ENCODE assay signal across 8 mouse cellular contexts in the genomic region with DNA sequence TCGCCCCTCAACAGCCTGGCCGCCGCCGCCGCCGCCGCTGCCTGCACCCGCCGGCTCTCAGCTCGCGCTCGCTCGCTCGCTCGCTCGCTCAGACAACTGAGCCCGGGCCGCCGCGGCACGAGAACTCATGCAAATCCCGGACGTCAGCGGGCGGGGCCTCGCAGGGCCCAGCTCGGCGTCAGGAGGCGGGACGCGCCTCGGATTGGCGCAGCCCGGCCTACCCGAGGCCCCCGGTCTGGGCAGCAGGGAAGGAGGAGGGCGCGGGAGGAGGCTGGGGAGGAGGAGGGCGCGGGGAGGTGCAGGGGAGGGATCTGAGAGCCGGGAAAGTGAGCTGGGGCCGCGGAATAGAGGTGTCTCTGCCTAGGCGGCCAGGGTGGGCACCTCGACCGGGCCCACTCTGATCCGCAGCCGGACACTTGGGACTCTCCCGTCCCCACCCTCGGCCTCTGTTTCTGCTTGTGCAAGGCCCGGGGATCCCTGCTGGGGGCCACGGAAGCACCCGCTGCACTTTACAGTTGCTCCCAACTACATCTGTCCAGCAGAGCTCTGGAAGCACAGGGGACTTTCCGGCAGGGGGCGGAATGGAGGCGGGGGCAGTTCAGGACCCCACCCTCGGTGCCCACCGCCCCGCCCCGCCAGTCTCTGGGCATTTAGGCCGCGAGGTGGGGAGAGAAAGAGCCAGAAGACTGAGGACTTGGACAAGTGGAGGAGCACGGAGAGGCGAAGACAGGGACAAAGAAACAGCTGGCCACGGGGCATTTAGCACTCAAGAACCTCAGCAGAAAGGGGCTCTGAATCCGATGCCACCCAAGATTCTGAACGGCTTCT. TPM values are rescaled to one million over a fixed set of nuclear protein-coding genes. Genes with fewer than 3 reads are reported as not detected.
DNase-seq lines count a peak whose midpoint lies in the region; ATAC-seq and TF ChIP-seq lines count a peak whose summit lies in the region.

Cbx4 (minus strand) TSS at position 78 of the 828 bp plus-strand sequence.

- TF ChIP-seq RAD21 in MEL (IDR thresholded peaks at IDR 0.05; ENCODE audit: low read depth, low read length) = no peak

- peak; percentile 8 to 59 (median 35); a peak in 4 of 6 replicates for TF ChIP-seq CTCF in MEL (IDR thresholded peaks at IDR 0.05 in 2 of 3, conservative IDR thresholded peaks at IDR 0.05 in 1 of 3; ENCODE audit: control insufficient read depth in 1 of 3, insufficient read depth in 1 of 3, low read depth in 2 of 3, low read length in 3 of 3, poor library complexity in 1 of 3, severe bottlenecking in 1 of 3)
- TF ChIP-seq CTCF in forebrain, postnatal 0 days (IDR thresholded peaks at IDR 0.05; ENCODE audit: low read depth) = peak; percentile 51

- peak within 1 kb of the TSS; percentile 95 for H3K9ac ChIP-seq in MEL (ENCODE audit: control insufficient read depth, low read depth, low read length, poor library complexity, severe bottlenecking)
- peak within 1 kb of the TSS; percentile 86 for H3K9ac ChIP-seq in forebrain, postnatal 0 days
- H3K9ac ChIP-seq in lung, embryonic 15.5 days = peak within 1 kb of the TSS; percentile 98

- H3K4me3 ChIP-seq in MEL (ENCODE audit: control insufficient read depth in 1 of 2, insufficient read depth in 1 of 2, low read depth in 2 of 2, low read length in 2 of 2) = peak within 1 kb of the TSS; percentile 94 to 95
- peak within 1 kb of the TSS; percentile 85 for H3K4me3 ChIP-seq in forebrain, postnatal 0 days (ENCODE audit: low read depth, low read length)
- peak within 1 kb of the TSS; percentile 83 for H3K4me3 ChIP-seq in lung, embryonic 15.5 days

- peak; percentile 85 to 97; a peak in 3 of 4 replicates for TF ChIP-seq POLR2A in MEL (IDR thresholded peaks at IDR 0.05; ENCODE audit: control insufficient read depth in 1 of 2, insufficient read depth in 1 of 2, low read depth in 1 of 2, low read length in 2 of 2, poor library complexity in 1 of 2)

- TF ChIP-seq EP300 in MEL (IDR thresholded peaks at IDR 0.05; ENCODE audit: low read depth in 1 of 2, low read length in 2 of 2) = no peak

- H3K9me3 ChIP-seq in MEL (replicated peaks; ENCODE audit: insufficient read depth, low read length) = no peaks in the 10 kb centered on the region
- no peaks in the 10 kb centered on the region for H3K9me3 ChIP-seq in forebrain, postnatal 0 days (ENCODE audit: low read length)
- no peaks in the 10 kb centered on the region for H3K9me3 ChIP-seq in lung, embryonic 15.5 days

- peak; percentile 91 for ATAC-seq in forebrain, postnatal 0 days
- ATAC-seq in lung, embryonic 15.5 days (ENCODE audit: borderline replicate concordance, extremely low read depth, low FRiP score, low TSS enrichment) = peak; percentile 89

- no peaks in the 10 kb centered on the region for H3K27me3 ChIP-seq in MEL (ENCODE audit: control insufficient read depth in 1 of 2, insufficient read depth in 2 of 2, low read length in 2 of 2)
- H3K27me3 ChIP-seq in forebrain, postnatal 0 days (ENCODE audit: insufficient read depth, low read length) = peaks cover 27% of the 10 kb centered on the region
- peaks cover 33% of the 10 kb centered on the region for H3K27me3 ChIP-seq in lung, embryonic 15.5 days

- peak within 1 kb of the TSS; percentile 92 for H3K4me2 ChIP-seq in forebrain, postnatal 0 days (ENCODE audit: low read depth)
- H3K4me2 ChIP-seq in lung, embryonic 15.5 days = peak within 1 kb of the TSS; percentile 82

- peaks cover 23% of the 10 kb centered on the region for H3K79me2 ChIP-seq in MEL (ENCODE audit: control insufficient read depth, insufficient read depth, low read length, poor library complexity)

- WGBS in forebrain, postnatal 0 days = 1% methylated on average over 54 of the region's 67 CpGs
- under 1% methylated on average over 66 of the region's 67 CpGs for WGBS in lung, embryonic 15.5 days

- H3K4me1 ChIP-seq in MEL (ENCODE audit: control insufficient read depth in 1 of 2, insufficient read depth in 2 of 2, low read length in 2 of 2) = peaks cover 0 to 14% of the 10 kb centered on the region in 2 experiments; a peak in 1 of 4 replicates
- H3K4me1 ChIP-seq in forebrain, postnatal 0 days (ENCODE audit: insufficient read depth) = peaks cover 30% of the 10 kb centered on the region
- H3K4me1 ChIP-seq in lung, embryonic 15.5 days = peaks cover 77% of the 10 kb centered on the region

- peak; percentile 98 for DNase-seq in MEL (ENCODE audit: low read depth, low spot score)
- peak; percentile 89 for DNase-seq in cerebellum, adult 11-12 months
- DNase-seq in forebrain, postnatal 0 days = peak; percentile 97
- peak; percentile 94 for DNase-seq in heart, postnatal 4 days
- peak; percentile 50 for DNase-seq in layer of hippocampus, adult 9-10 months (ENCODE audit: low spot score)
- peak; percentile 75 for DNase-seq in ovary, postnatal 14 days (ENCODE audit: low spot score)
- peak; percentile 91 to 93 for DNase-seq in thymus, postnatal 10 days (ENCODE audit: low spot score in 2 of 2)

- H3K36me3 ChIP-seq in MEL (ENCODE audit: control insufficient read depth in 1 of 2, insufficient read depth in 2 of 2, low read length in 2 of 2) = peaks cover 0 to 7% of the 10 kb centered on the region in 2 experiments; a peak in 1 of 4 replicates
- H3K36me3 ChIP-seq in forebrain, postnatal 0 days (ENCODE audit: insufficient read depth) = peaks cover 6% of the 10 kb centered on the region; the same call in 1 of the 2 replicates
- peaks cover 11% of the 10 kb centered on the region for H3K36me3 ChIP-seq in lung, embryonic 15.5 days

- H3K27ac ChIP-seq in MEL (ENCODE audit: control insufficient read depth, low read depth, low read length) = peak within 1 kb of the TSS; percentile 80
- H3K27ac ChIP-seq in forebrain, postnatal 0 days (ENCODE audit: low read depth, low read length) = peak within 1 kb of the TSS; percentile 99
- peak within 1 kb of the TSS; percentile 99 for H3K27ac ChIP-seq in lung, embryonic 15.5 days

TF ChIP-seq in MEL, 35 proteins besides CTCF, POLR2A, EP300 and RAD21:
- peak; percentile 66 for TF ChIP-seq HCFC1 (IDR thresholded peaks at IDR 0.05; ENCODE audit: low read depth, low read length)
- TF ChIP-seq ZC3H11A (IDR thresholded peaks at IDR 0.05; ENCODE audit: low read depth, low read length) = no peak
- TF ChIP-seq MAFK (IDR thresholded peaks at IDR 0.05; ENCODE audit: borderline replicate concordance, low read depth, low read length) = no peak
- TF ChIP-seq NRF1 (IDR thresholded peaks at IDR 0.05; ENCODE audit: insufficient read depth, low read depth, low read length, poor library complexity, severe bottlenecking) = peak; percentile 58
- peak; percentile 59 for TF ChIP-seq ETS1 (IDR thresholded peaks at IDR 0.05; ENCODE audit: low read depth, low read length)
- peak; percentile 87; the same call in 1 of the 2 replicates for TF ChIP-seq POLR2AphosphoS2 (IDR thresholded peaks at IDR 0.05; ENCODE audit: low read length)
- peak; percentile 97 for TF ChIP-seq ZMIZ1 (IDR thresholded peaks at IDR 0.05; ENCODE audit: low read depth, low read length)
- TF ChIP-seq NELFE (IDR thresholded peaks at IDR 0.05; ENCODE audit: low read depth, low read length) = peak; percentile 90
- TF ChIP-seq TBP (IDR thresholded peaks at IDR 0.05; ENCODE audit: low read depth, low read length) = peak; percentile 83
- peak; percentile 87 for TF ChIP-seq MAZ (IDR thresholded peaks at IDR 0.05; ENCODE audit: low read depth, low read length)
- TF ChIP-seq BHLHE40 (IDR thresholded peaks at IDR 0.05; ENCODE audit: borderline replicate concordance, low read depth, low read length) = peak; percentile 59; the same call in 1 of the 2 replicates
- TF ChIP-seq TCF12 (IDR thresholded peaks at IDR 0.05; ENCODE audit: low read depth, low read length) = peak; percentile 77
- TF ChIP-seq MXI1 (IDR thresholded peaks at IDR 0.05; ENCODE audit: low read depth, low read length) = peak; percentile 70; the same call in 1 of the 2 replicates
- TF ChIP-seq KAT2A (conservative IDR thresholded peaks at IDR 0.05; ENCODE audit: low read depth, low read length) = no peak; the same call in 1 of the 2 replicates
- TF ChIP-seq MYC (IDR thresholded peaks at IDR 0.05; ENCODE audit: low read depth, low read length) = no peak

RNA-seq across cellular contexts. Expression of gene Cbx4, which starts in this region (rescaled TPM):
- total RNA-seq in MEL (2012; rRNA removed) = 8.0 and 8.1 TPM in 2 replicates
- polyA plus RNA-seq in MEL (2012; ENCODE audit: insufficient read depth in 1 of 2, insufficient read length in 2 of 2, low read depth in 1 of 2, low replicate concordance in 2 of 2, missing spikeins in 1 of 2) = 10 to 100 TPM in 1 of 2 experiments, not detected in 1; 22.6 TPM
- 36.1 and 38.6 TPM in 2 replicates for total RNA-seq in forebrain, postnatal 0 days (2014; rRNA removed)
- polyA plus RNA-seq in forebrain, postnatal 0 days (2015; fragmentation: Nextera tagmentation; extraction: Ambion mirVana) = 21.7 and 26.1 TPM in 2 replicates
- total RNA-seq in heart, postnatal 4 days (2021) = 10 to 100 TPM; 30.5 to 34.9 TPM
- 13.3 and 14.1 TPM in 2 replicates for polyA plus RNA-seq in lung, embryonic 15.5 days (2015; fragmentation: Nextera tagmentation; extraction: Ambion mirVana)

Comparison
In these comparisons a context has a peak if more than half of its experiments do, and no peak if none do; other contexts are left out.
1. Peak in every context shown above with its lines: DNase-seq, ATAC-seq, H3K4me3 ChIP-seq and H3K27ac ChIP-seq.